Mouse (Mus musculus) midbrain, embryonic 14.5 days (tissue): ENCODE measurements at regions not wholly inside any gene's neighbourhood (a gene's known extent, or its start where the extent isn't known, plus 50 kb on each side); places are given as distances from the start of the nearest gene placed in this dataset.

Source experiments
- ATAC-seq: fragments of 200-750 bp; cut with Nextera tagmentation; 2 replicates; pipeline ENCODE4 v1.8.0; 2017; ENCODE audit warnings: moderate number of reproducible peaks, moderate library complexity; ENCODE audit not compliant: low FRiP score, low TSS enrichment
- DNase-seq: peaks from one replicate; pipeline ENCODE4 v3.0.0-alpha.2; 2015
- H3K27ac ChIP-seq: fragments of 300-500 bp; sonication (generic); replicated peaks from 2 replicates; pipeline ENCODE4 v1.5.1; 2014; ENCODE audit warnings: mild to moderate bottlenecking, low read depth, low read length, moderate library complexity
- H3K27me3 ChIP-seq: fragments of 300-500 bp; sonication (generic); 2 replicates; pipeline ENCODE4 v1.6.1; 2014; ENCODE audit warnings: low read length, control low read depth, mixed read lengths; ENCODE audit not compliant: control insufficient read depth, insufficient read depth
- H3K36me3 ChIP-seq: fragments of 300-500 bp; sonication (generic); 2 replicates; pipeline ENCODE4 v1.6.1; 2014; ENCODE audit warnings: low read length, control low read depth; ENCODE audit not compliant: control insufficient read depth, insufficient read depth
- H3K4me1 ChIP-seq: fragments of 300-500 bp; sonication (generic); 2 replicates; pipeline ENCODE4 v1.6.1; 2014; ENCODE audit warnings: mild to moderate bottlenecking, antibody characterized with exemption, low read length, control low read depth; ENCODE audit not compliant: control insufficient read depth, insufficient read depth
- H3K4me2 ChIP-seq: fragments of 300-500 bp; sonication (generic); 2 replicates; pipeline ENCODE4 v1.6.1; 2014; ENCODE audit warnings: mild to moderate bottlenecking, low read length, moderate library complexity
- H3K4me3 ChIP-seq: fragments of 300-500 bp; sonication (generic); replicated peaks from 2 replicates; pipeline ENCODE4 v1.5.1; 2014; ENCODE audit warnings: low read depth, low read length
- H3K9ac ChIP-seq: fragments of 300-500 bp; sonication (generic); replicated peaks from 2 replicates; pipeline ENCODE4 v1.6.1; 2014; ENCODE audit warnings: mild to moderate bottlenecking, low read length, moderate library complexity
- H3K9me3 ChIP-seq: fragments of 300-500 bp; sonication (generic); 2 replicates; pipeline ENCODE4 v1.6.1; 2016; ENCODE audit warnings: low read length, control low read depth, mixed read lengths; ENCODE audit not compliant: control insufficient read depth
- WGBS: fragments of 180-500 bp; shearing (Covaris S2); extraction: QIAGEN DNeasy Blood & Tissue Kit; methylation state at CpG from one replicate; pipeline ENCODE4 v1.1.7; 2014; 5-methylcytosine and 5-hydroxymethylcytosine counted together

DNA sequence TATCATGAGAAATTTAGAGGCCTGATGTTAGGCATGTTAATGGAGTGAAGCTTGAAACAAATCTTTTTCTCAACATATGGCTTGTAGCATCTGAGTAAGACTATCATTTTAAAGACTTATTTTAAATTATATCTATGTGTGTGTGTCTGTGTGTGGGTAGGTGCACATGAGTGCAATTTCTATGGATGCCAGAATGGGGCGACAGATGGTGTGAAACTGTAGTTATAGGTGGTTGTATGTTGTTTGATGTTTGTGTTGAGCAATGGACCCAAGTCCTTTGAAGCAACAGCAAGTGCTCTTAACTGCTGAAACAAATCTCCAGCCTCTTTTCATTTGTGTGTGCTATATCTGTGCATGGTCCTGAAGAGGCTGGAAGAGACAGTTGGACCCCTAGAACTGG, 801.1 kb upstream of the Tmem132c start:
- Histone ChIP-seq H3K27me3 (no peaks in the 10 kb centered on the region), H3K4me2 (no peak overlapping the region), H3K4me3 (no peak overlapping the region), H3K36me3 (no peaks in the 10 kb centered on the region), H3K9me3 (no peaks in the 10 kb centered on the region), H3K4me1 (no peaks in the 10 kb centered on the region), H3K9ac (no peak overlapping the region), H3K27ac (no peak overlapping the region)
- DNase-seq (no peak), ATAC-seq (no peak)
- WGBS = 95% methylated on average over 1 of the region's 1 CpGs

DNA sequence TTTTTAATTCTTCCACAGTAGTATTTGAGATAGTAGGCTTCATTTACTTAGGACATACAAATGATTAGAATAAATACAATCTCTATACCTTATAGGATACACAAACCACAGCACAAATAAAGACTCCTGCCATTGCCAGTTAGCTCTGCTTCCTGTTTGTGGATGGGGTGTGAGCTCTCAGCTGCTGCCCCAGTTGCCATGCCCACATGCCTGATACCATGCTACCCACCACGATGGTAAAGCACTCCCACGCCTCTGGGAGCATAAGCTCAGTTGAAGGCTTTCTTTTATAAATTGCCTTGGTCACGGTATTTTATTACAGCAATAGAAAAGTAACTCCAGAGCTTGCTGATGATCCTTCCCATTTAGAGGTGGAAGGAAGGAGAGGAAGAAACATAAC, 765.8 kb upstream of the Tmem132c start:
- H3K27ac ChIP-seq = no peak overlapping the region
- no peak overlapping the region for H3K9ac ChIP-seq
- WGBS = 32% methylated on average over 3 of the region's 3 CpGs
- no peaks in the 10 kb centered on the region for H3K27me3 ChIP-seq
- H3K4me3 ChIP-seq = no peak overlapping the region
- no peaks in the 10 kb centered on the region for H3K4me1 ChIP-seq
- H3K36me3 ChIP-seq = no peaks in the 10 kb centered on the region
- no peak for ATAC-seq
- peak; percentile 15 for DNase-seq
- H3K9me3 ChIP-seq = no peaks in the 10 kb centered on the region
- no peak overlapping the region for H3K4me2 ChIP-seq

DNA sequence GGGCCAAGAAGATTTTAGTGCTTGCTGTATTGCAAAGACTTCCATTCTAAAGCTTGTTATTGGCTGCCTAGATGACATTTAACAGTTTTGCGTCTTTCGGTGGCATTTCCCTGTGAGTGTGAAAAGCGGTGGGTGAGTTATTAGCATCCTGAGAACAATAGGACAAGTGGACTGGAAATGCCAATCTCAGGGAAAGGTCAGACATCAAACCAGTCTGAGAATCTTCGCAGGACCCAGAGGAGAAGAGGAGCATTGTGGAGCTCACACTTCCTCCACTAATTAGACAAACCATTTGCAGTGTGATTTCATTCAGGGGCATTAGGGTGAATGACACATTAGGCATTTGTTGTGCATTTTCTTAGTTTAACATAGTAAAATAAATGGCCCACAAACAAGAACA, 719.5 kb upstream of the Tmem132c start:
- DNase-seq (no peak), ATAC-seq (no peak)
- H3K4me3 ChIP-seq = no peak overlapping the region
- WGBS = 27% methylated on average over 4 of the region's 4 CpGs
- H3K9me3 ChIP-seq = no peaks in the 10 kb centered on the region
- no peak overlapping the region for H3K27ac ChIP-seq
- no peaks in the 10 kb centered on the region for H3K36me3 ChIP-seq
- H3K4me2 ChIP-seq = no peak overlapping the region
- H3K27me3 ChIP-seq = no peaks in the 10 kb centered on the region
- H3K4me1 ChIP-seq = no peaks in the 10 kb centered on the region
- H3K9ac ChIP-seq = no peak overlapping the region

DNA sequence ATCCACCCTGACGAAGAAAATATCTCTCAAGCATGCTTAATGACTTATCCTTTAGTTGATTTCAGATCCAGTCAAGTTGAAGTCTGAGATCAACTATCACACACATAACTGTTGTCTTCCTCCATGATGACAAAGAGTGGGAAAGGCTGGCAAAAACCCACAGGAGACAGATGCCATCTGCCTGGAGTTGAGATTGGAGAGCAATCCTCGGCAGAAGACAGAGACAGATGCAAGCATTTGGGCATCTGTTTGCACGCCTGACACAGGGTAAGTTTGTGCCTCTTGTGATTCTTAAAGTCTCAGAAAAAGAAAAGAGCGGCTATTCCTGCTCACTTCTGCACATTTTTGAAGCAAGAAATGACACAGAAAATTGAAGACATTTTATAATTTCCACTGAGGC, 715.7 kb upstream of the Tmem132c start:
- Histone ChIP-seq H3K9ac (no peak overlapping the region), H3K27ac (no peak overlapping the region), H3K9me3 (no peaks in the 10 kb centered on the region), H3K4me2 (no peak overlapping the region), H3K27me3 (no peaks in the 10 kb centered on the region), H3K36me3 (no peaks in the 10 kb centered on the region), H3K4me3 (no peak overlapping the region), H3K4me1 (no peaks in the 10 kb centered on the region)
- no peak for ATAC-seq
- DNase-seq = no peak
- 89% methylated on average over 4 of the region's 4 CpGs for WGBS

DNA sequence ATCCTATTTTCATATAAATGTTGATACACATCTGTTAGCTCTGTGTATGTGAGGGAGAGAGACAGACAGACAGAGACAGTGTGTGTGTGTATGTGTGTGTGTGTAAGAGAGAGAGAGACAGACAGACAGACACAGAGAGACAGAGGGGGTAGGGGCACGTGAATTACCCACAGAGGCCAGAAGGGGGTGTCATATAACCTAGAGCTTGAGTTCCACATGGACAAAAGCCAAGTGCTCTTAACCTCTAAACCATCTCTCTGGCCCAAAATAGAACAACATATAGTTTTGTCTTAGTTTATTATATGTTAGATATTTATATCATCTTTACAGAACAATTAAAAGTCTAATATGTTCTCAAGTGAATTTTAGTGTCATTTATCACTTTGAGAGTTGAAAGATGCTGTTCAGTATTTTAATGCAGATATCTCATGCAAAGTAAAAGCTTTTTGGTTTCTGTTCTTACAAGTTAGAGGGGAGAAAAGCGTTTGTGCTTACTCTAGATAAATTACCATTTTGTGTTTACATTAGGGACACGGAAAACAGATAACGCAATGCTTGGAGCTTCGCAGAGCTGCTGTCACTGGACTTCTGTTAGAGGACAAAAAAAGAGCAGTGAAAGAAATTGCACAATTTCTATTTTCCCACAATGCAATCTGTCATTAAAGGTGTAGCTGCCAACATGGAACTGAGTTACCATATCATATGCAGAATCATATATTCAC, 710.6 kb upstream of the Tmem132c start:
- H3K9ac ChIP-seq = no peak overlapping the region
- DNase-seq (no peak), ATAC-seq (no peak)
- H3K4me1 ChIP-seq = no peaks in the 10 kb centered on the region
- H3K4me2 ChIP-seq = no peak overlapping the region
- H3K27me3 ChIP-seq = no peaks in the 10 kb centered on the region
- H3K4me3 ChIP-seq = no peak overlapping the region
- H3K27ac ChIP-seq = no peak overlapping the region
- H3K9me3 ChIP-seq = no peaks in the 10 kb centered on the region
- H3K36me3 ChIP-seq = no peaks in the 10 kb centered on the region
- WGBS = 73% methylated on average over 5 of the region's 5 CpGs

DNA sequence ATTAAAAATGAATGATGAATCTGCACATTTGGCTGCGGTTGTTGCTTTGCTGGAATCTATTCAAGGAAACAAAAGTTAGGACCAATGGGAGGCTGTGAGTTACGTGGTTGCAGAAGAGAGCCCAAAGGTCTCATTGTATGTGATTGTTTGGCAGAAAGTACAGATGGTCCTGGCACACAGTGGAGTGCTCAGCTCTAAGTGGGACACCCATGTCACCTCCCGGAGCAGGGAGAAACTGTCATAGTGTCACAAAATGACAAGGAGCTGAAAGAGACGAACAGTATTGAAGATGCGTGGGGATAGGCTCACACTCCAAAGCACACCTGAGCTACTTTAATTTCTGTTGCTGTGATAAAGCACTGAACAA, 710.1 kb upstream of the Tmem132c start:
- Histone ChIP-seq H3K9ac (no peak overlapping the region), H3K36me3 (no peaks in the 10 kb centered on the region), H3K27me3 (no peaks in the 10 kb centered on the region), H3K4me2 (no peak overlapping the region), H3K9me3 (no peaks in the 10 kb centered on the region), H3K4me1 (no peaks in the 10 kb centered on the region), H3K4me3 (no peak overlapping the region), H3K27ac (no peak overlapping the region)
- 86% methylated on average over 5 of the region's 5 CpGs for WGBS
- no peak for ATAC-seq
- no peak for DNase-seq

DNA sequence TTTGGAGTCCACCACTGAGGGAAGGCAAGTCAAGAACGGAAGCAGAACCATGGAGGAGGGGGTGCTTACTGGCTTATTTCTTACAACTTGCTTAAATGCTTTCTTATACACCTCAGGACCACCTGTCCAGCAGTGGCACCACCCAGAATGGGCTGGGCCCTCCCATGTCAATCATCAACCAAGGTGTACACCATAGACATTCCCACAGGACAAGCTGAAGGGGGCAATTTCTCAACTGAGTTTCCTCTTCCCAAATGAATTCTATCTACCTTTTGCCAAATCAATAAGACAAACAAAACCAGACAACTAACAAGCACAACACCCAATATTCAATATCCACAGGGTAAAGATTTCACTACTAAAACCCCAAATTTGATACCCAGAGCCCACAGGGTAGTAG, 709.6 kb upstream of the Tmem132c start:
- 100% methylated on average over 1 of the region's 1 CpGs for WGBS
- no peak overlapping the region for H3K4me2 ChIP-seq
- H3K9ac ChIP-seq = no peak overlapping the region
- no peaks in the 10 kb centered on the region for H3K36me3 ChIP-seq
- DNase-seq = no peak
- no peak overlapping the region for H3K4me3 ChIP-seq
- H3K27ac ChIP-seq = no peak overlapping the region
- no peaks in the 10 kb centered on the region for H3K27me3 ChIP-seq
- ATAC-seq = no peak
- H3K9me3 ChIP-seq = no peaks in the 10 kb centered on the region
- no peaks in the 10 kb centered on the region for H3K4me1 ChIP-seq

DNA sequence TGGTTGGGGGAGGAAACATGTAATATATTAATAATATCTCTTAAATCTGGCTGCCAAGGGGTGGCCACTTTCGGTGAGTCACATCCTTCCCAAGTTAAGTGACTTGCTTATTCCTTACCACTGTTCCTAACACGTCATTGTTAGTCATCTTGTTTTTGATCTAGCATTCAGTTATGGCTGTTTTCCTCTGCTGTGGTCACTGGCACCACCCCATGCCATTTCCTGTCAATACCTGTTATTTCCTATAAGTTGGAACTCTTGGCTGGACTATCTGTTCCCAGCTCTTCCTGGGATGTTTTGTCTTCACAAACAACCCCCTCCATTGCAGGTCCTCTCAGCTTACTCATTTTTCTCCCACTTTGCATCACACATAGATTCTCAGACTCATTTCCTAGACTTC, 703.5 kb upstream of the Tmem132c start:
- Histone ChIP-seq H3K36me3 (no peaks in the 10 kb centered on the region), H3K9me3 (no peaks in the 10 kb centered on the region), H3K27me3 (no peaks in the 10 kb centered on the region), H3K9ac (no peak overlapping the region), H3K4me1 (no peaks in the 10 kb centered on the region), H3K27ac (no peak overlapping the region), H3K4me2 (no peak overlapping the region), H3K4me3 (no peak overlapping the region)
- WGBS = 84% methylated on average over 2 of the region's 2 CpGs
- DNase-seq (no peak), ATAC-seq (no peak)

DNA sequence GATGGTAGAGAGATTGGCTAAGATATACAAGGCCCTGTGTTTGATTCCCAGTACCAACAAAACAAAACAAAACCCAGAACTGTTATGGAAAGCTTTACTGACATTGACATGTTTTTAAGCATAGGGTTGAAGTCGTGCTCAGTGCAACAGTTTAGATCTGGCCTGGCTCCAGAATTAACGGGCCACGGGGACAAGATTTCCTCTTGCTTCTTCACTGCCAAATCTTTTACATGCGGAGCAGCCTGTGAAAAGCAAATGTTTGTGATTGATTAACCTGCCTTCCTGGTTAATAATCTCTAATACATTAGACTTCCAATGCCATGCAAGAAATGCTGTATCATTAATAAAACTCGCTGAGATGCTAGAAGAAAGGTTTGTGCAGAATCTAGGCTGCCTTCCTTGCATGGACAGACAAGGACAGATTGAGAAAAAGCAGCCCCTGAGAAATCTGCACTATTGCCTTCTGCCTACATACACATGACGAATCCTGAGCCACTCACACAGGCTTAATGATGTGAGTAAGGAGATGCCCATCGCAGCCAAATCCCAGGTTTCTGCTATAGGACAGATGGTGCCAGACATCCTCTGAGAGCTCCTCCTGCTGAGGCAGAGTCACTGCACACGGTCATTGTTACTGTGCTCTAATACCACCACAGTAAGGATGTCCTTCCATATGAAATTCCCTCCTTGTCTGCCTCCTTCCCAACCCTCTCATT, 697.2 kb upstream of the Tmem132c start:
- 63% methylated on average over 8 of the region's 8 CpGs for WGBS
- H3K36me3 ChIP-seq = no peaks in the 10 kb centered on the region
- no peak overlapping the region for H3K4me3 ChIP-seq
- 0 out of 2 replicates have a peak, but pooled peaks cover 5% of the 10 kb centered on the region for H3K4me1 ChIP-seq
- no peaks in the 10 kb centered on the region for H3K9me3 ChIP-seq
- H3K27ac ChIP-seq = 0 out of 2 replicates have a peak overlapping the region, but pooled peaks have one; percentile 32
- no peak overlapping the region for H3K4me2 ChIP-seq
- no peak for ATAC-seq
- DNase-seq = peak; percentile 38
- no peak overlapping the region for H3K9ac ChIP-seq
- H3K27me3 ChIP-seq = no peaks in the 10 kb centered on the region
